Mouse (Mus musculus): ENCODE measurements around the gene Ms4a14.
"Not testable (repeated sequence)": the region's sequence is repeated elsewhere in the genome, so short reads cannot be mapped to it uniquely, and the experiment has no call there.

Ms4a14 gene

GRCm38 (mm10) chr19:11314354-11314753, at the start of gene Ms4a14:
Gene Ms4a14, minus strand, starts transcription at chr19:11314454.
- no peak for DNase-seq

- no peak for DNase-seq
These were observed 47.7 kb upstream of the Ms4a14 start for GRCm38 (mm10) chr19:11362002-11362401.

GRCm38 (mm10) chr19:11360106-11360505, 45.9 kb upstream of the Ms4a14 start:
- DNase-seq: no peak

GRCm38 (mm10) chr19:11355730-11356129, 41.5 kb upstream of the Ms4a14 start:
- no peak for DNase-seq

GRCm38 (mm10) chr19:11351878-11352277, 37.6 kb upstream of the Ms4a14 start:
- DNase-seq: no peak

- peak; percentile 7 for DNase-seq
These were observed 35.6 kb upstream of the Ms4a14 start for GRCm38 (mm10) chr19:11349698-11350481.

- DNase-seq: no peak
These were observed 29.7 kb upstream of the Ms4a14 start for GRCm38 (mm10) chr19:11343992-11344391.

GRCm38 (mm10) chr19:11343147-11343546, 28.9 kb upstream of the Ms4a14 start:
- DNase-seq: no peak

GRCm38 (mm10) chr19:11335932-11336331, 21.7 kb upstream of the Ms4a14 start, which contains the start of gene Ms4a7:
Gene Ms4a7, minus strand, starts transcription at chr19:11336146.
- no peak for DNase-seq

GRCm38 (mm10) chr19:11321123-11321522, 6.9 kb upstream of the Ms4a14 start:
- no peak for DNase-seq

- no peak for DNase-seq
These were observed 2.5 kb upstream of the Ms4a14 start for GRCm38 (mm10) chr19:11316786-11317185.

- no peak for DNase-seq
These were observed 5.4 kb downstream of the Ms4a14 start for GRCm38 (mm10) chr19:11308888-11309287.

- not testable (repeated sequence) for DNase-seq
These were observed 14.7 kb downstream of the Ms4a14 start for GRCm38 (mm10) chr19:11299529-11299928.

- DNase-seq: no peak
These were observed 15.3 kb downstream of the Ms4a14 start for GRCm38 (mm10) chr19:11298939-11299338.

- not testable (repeated sequence) for DNase-seq
These were observed 20.6 kb downstream of the Ms4a14 start for GRCm38 (mm10) chr19:11293616-11294015.

- DNase-seq: no peak
These were observed 21.3 kb downstream of the Ms4a14 start for GRCm38 (mm10) chr19:11292990-11293389.

GRCm38 (mm10) chr19:11283773-11284172, 30.5 kb downstream of the Ms4a14 start, which contains the start of gene Ms4a5:
Gene Ms4a5, minus strand, starts transcription at chr19:11283873.
- no peak for DNase-seq

GRCm38 (mm10) chr19:11280223-11280622, 34.0 kb downstream of the Ms4a14 start:
- no peak for DNase-seq

GRCm38 (mm10) chr19:11276431-11276830, 37.8 kb downstream of the Ms4a14 start:
- no peak for DNase-seq

- DNase-seq: no peak
These were observed 47.3 kb downstream of the Ms4a14 start for GRCm38 (mm10) chr19:11266956-11267355.

GRCm38 (mm10) chr19:11266052-11266845, 48.0 kb downstream of the Ms4a14 start, which contains the start of gene Ms4a1:
Gene Ms4a1, minus strand, starts transcription at chr19:11266241.
- DNase-seq: no peak

- no peak for DNase-seq
These were observed 49.6 kb downstream of the Ms4a14 start for GRCm38 (mm10) chr19:11264602-11265185.

GRCm38 (mm10) chr19:11263549-11263948, 50.7 kb downstream of the Ms4a14 start:
- no peak for DNase-seq

Data from right cerebral cortex, postnatal 14 days (tissue).